Mouse (Mus musculus): ENCODE data around the gene Klhl24. TPM values are rescaled to one million over a fixed set of nuclear protein-coding genes. Genes with fewer than 3 reads are reported as not detected.
A peak's percentile ranks its signal among the peaks of the same experiment; 100 is the strongest.

Klhl24 gene
- 59.6 and 60.9 TPM in 2 replicates for polyA plus RNA-seq (2015; fragmentation: Nextera tagmentation; extraction: Ambion mirVana)

DNA sequence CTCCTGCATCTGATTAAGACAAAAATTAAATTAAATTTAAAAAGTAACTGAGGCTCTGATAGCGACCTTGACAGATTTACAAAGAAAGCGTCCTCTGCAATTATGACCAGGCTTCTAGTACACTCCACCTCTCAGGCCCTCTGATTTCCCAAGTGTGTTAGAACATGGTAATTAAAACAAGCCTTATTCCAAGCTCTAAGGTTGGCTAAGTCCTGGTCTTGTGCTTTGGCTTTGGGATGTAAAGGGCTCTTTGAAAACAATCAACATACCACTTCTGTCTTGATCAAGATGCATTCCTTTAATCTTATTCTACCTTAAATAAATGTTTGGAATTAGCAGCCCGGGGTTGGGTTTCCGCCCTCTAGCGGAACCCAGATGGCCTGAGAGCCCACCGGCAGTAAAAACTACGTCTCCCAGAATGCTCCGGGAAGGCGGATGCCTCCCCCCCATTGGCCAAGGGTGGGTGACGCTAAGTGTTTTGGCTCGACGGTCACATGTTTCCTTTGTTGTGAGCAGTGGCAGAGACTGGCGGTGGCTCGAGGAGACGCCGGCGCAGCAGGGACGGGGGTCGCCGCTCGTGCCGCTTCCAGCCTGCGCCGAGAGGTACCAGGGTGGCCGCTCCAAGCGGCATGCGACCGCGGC lies at the start of gene Klhl24:
Gene Klhl24, plus strand, starts transcription at position 474 of the 642 bp plus-strand sequence.
- peaks cover 10% of the 10 kb centered on the region for H3K4me1 ChIP-seq (replicated peaks)
- peak within 1 kb of the TSS; percentile 99 for H3K27ac ChIP-seq
- 2% methylated on average over 29 of the region's 29 CpGs for WGBS
- ATAC-seq (ENCODE audit: low FRiP score): peak; percentile 97
- H3K4me2 ChIP-seq: peak within 1 kb of the TSS; percentile 61
- H3K9ac ChIP-seq: peak within 1 kb of the TSS; percentile 99
- peak within 1 kb of the TSS; percentile 89 for H3K4me3 ChIP-seq
- no peaks in the 10 kb centered on the region for H3K9me3 ChIP-seq
- H3K27me3 ChIP-seq: no peaks in the 10 kb centered on the region
- H3K36me3 ChIP-seq: peaks cover 3% of the 10 kb centered on the region; the same call in 1 of the 2 replicates

GRCm38 (mm10) chr16:20052655-20053054 lies 44.7 kb upstream of the Klhl24 start:
- no peaks in the 10 kb centered on the region for H3K4me1 ChIP-seq (replicated peaks)
- H3K27ac ChIP-seq: no peak overlapping the region
- ATAC-seq (ENCODE audit: low FRiP score): no peak
- WGBS: 84% methylated on average over 3 of the region's 3 CpGs
- no peaks in the 10 kb centered on the region for H3K36me3 ChIP-seq
- no peaks in the 10 kb centered on the region for H3K27me3 ChIP-seq
- no peak overlapping the region for H3K4me2 ChIP-seq
- no peaks in the 10 kb centered on the region for H3K9me3 ChIP-seq
- H3K9ac ChIP-seq: no peak overlapping the region
- no peak overlapping the region for H3K4me3 ChIP-seq

GRCm38 (mm10) chr16:20072770-20073169 lies 24.6 kb upstream of the Klhl24 start:
- H3K4me1 ChIP-seq (replicated peaks): no peaks in the 10 kb centered on the region
- no peaks in the 10 kb centered on the region for H3K9me3 ChIP-seq
- no peak overlapping the region for H3K27ac ChIP-seq
- H3K4me3 ChIP-seq: no peak overlapping the region
- no peaks in the 10 kb centered on the region for H3K27me3 ChIP-seq
- no peak for ATAC-seq (ENCODE audit: low FRiP score)
- 50% methylated on average over 1 of the region's 1 CpGs for WGBS
- no peaks in the 10 kb centered on the region for H3K36me3 ChIP-seq
- no peak overlapping the region for H3K9ac ChIP-seq
- no peak overlapping the region for H3K4me2 ChIP-seq

DNA sequence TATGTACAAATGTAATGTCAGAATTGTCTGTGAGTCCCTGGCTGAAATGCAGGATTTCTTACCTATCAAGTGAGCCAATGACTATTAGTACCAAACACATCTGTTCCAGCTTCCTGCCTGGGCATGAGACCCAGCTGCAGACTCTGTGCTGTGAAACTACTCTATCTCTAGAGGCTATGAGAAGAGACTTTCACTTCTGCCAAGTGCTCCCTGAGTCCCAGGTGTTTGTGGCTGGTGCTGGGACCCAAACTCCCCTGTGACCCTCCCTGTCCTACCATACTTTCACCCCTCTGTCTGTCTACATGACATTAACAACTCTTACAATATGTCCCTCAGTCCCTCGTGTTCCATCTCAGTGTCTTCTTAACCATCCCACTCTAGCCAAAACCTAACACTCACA lies 20.7 kb upstream of the Klhl24 start:
- no peak overlapping the region for H3K9ac ChIP-seq
- WGBS: 85% methylated on average over 1 of the region's 1 CpGs
- H3K36me3 ChIP-seq: no peaks in the 10 kb centered on the region
- H3K27me3 ChIP-seq: no peaks in the 10 kb centered on the region
- H3K9me3 ChIP-seq: no peaks in the 10 kb centered on the region
- no peak overlapping the region for H3K4me2 ChIP-seq
- no peak for ATAC-seq (ENCODE audit: low FRiP score)
- H3K4me3 ChIP-seq: no peak overlapping the region
- H3K4me1 ChIP-seq (replicated peaks): no peaks in the 10 kb centered on the region
- no peak overlapping the region for H3K27ac ChIP-seq

- no peak for ATAC-seq (ENCODE audit: low FRiP score)
- Histone ChIP-seq H3K36me3 (no peaks in the 10 kb centered on the region), H3K4me1 (replicated peaks) (no peaks in the 10 kb centered on the region), H3K9me3 (no peaks in the 10 kb centered on the region), H3K27ac (no peak overlapping the region), H3K4me2 (no peak overlapping the region), H3K9ac (no peak overlapping the region), H3K4me3 (no peak overlapping the region), H3K27me3 (no peaks in the 10 kb centered on the region)
- whole genome bisulfite sequencing: 91% methylated on average over 3 of the region's 3 CpGs
Observed at GRCm38 (mm10) chr16:20080271-20080670, 17.1 kb upstream of the Klhl24 start.

DNA sequence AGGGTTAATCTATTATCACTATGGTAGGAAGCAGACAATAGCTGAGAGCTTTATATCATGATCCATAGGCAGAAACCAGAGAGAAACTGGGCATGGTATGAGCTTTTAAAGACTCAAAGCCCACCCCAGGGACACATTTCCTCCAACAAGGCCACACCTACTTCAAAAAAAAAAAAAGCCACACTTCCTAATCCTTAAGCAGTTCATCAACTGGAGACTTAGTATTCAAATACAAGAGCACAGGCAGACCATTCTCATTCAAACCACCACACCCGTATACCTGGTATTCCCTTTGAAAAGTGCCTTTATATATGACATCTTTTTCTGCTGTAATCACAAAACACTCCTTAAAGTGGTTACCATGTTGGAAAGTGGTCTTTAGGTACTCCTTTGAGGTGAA lies 12.7 kb upstream of the Klhl24 start:
- 91% methylated on average over 1 of the region's 1 CpGs for WGBS
- no peak for ATAC-seq (ENCODE audit: low FRiP score)
- Histone ChIP-seq H3K4me3 (no peak overlapping the region), H3K27ac (no peak overlapping the region), H3K9ac (no peak overlapping the region), H3K36me3 (no peaks in the 10 kb centered on the region), H3K9me3 (no peaks in the 10 kb centered on the region), H3K27me3 (no peaks in the 10 kb centered on the region), H3K4me2 (no peak overlapping the region), H3K4me1 (replicated peaks) (no peaks in the 10 kb centered on the region)

DNA sequence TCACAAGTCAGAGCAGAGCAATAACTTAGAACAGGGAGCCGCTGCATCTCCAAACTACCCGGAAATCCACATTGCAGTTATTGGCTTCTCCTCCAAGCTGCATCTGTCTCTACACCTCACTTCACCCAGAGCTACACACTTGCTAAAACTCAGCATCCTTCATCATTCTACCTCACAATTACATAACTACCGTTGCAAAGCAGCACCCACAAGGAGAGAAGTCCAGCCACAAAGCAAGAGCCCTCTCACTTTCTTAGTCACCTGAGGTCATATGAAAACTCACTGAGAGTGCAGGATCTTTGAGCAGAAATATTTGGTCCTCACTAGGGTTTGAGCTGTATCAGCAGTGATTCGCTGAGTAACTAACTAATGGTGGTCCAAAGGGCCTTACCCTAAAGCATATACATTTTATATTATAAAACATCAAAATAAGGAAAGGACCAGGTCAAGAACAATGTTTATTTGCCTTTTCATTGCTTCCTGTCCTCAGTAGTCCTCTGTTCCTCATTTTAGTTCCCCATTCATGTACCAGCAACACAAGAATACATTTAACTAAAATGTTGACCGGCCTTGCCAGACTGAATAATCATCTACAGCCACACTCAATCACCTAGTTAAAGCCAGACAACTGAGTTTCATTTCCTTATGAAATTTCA lies 12.0 kb upstream of the Klhl24 start:
- no peaks in the 10 kb centered on the region for H3K9me3 ChIP-seq
- H3K4me1 ChIP-seq (replicated peaks): no peaks in the 10 kb centered on the region
- 94% methylated on average over 5 of the region's 5 CpGs for WGBS
- no peak overlapping the region for H3K4me3 ChIP-seq
- ATAC-seq (ENCODE audit: low FRiP score): no peak
- no peaks in the 10 kb centered on the region for H3K36me3 ChIP-seq
- H3K27ac ChIP-seq: no peak overlapping the region
- no peak overlapping the region for H3K4me2 ChIP-seq
- H3K27me3 ChIP-seq: no peaks in the 10 kb centered on the region
- no peak overlapping the region for H3K9ac ChIP-seq

DNA sequence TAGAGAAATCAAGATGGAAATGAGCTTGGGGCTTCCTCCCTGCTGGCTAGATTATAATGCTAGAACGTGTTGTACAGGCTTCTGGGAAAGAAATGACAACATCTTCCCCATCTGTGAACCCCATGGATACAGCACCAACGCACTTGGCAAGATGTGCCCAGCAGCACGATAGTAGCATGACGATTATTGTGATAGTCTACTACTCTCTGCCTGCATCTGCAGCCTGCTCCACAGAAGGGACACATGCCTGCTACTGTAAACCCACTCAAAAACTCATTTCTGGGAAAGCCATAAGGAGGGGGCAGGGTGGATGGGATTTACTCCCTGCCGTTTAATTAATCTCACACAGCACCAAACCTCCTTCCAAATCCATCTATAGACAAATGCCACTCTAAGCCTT lies 10.4 kb upstream of the Klhl24 start:
- H3K27me3 ChIP-seq: no peaks in the 10 kb centered on the region
- no peak for ATAC-seq (ENCODE audit: low FRiP score)
- 80% methylated on average over 5 of the region's 5 CpGs for WGBS
- no peaks in the 10 kb centered on the region for H3K9me3 ChIP-seq
- H3K4me2 ChIP-seq: no peak overlapping the region
- H3K9ac ChIP-seq: no peak overlapping the region
- no peak overlapping the region for H3K27ac ChIP-seq
- H3K4me1 ChIP-seq (replicated peaks): no peaks in the 10 kb centered on the region
- no peaks in the 10 kb centered on the region for H3K36me3 ChIP-seq
- no peak overlapping the region for H3K4me3 ChIP-seq

DNA sequence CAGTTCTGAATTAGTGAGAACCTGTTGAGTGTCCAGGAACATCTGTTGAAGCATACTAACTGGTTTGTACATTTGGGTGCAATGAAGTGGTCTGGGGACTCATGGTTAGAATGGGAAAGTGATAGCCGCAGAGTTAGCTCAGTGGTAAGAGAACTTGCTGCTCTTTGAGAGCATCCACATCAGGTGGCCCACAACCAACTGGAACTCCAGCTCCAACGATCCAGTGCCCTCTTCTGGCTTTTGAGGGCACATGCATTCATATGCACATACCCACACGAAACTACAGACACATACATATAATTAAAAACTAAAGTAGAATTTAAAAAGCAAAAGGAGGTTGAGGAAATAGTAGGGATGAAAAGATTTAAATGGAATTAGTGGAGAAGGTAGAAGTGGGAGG lies 7.7 kb upstream of the Klhl24 start:
- Histone ChIP-seq H3K27me3 (no peaks in the 10 kb centered on the region), H3K36me3 (no peaks in the 10 kb centered on the region), H3K4me3 (no peak overlapping the region), H3K4me1 (replicated peaks) (no peaks in the 10 kb centered on the region), H3K9ac (no peak overlapping the region), H3K9me3 (no peaks in the 10 kb centered on the region), H3K4me2 (no peak overlapping the region), H3K27ac (no peak overlapping the region)
- WGBS: 87% methylated on average over 3 of the region's 3 CpGs
- no peak for ATAC-seq (ENCODE audit: low FRiP score)

GRCm38 (mm10) chr16:20090921-20091575 lies 6.3 kb upstream of the Klhl24 start:
- Histone ChIP-seq H3K27me3 (no peaks in the 10 kb centered on the region), H3K36me3 (no peaks in the 10 kb centered on the region), H3K9me3 (no peaks in the 10 kb centered on the region), H3K9ac (no peak overlapping the region), H3K4me2 (no peak overlapping the region), H3K4me3 (no peak overlapping the region), H3K27ac (no peak overlapping the region), H3K4me1 (replicated peaks) (no peaks in the 10 kb centered on the region)
- 56% methylated on average over 5 of the region's 5 CpGs for WGBS
- no peak for ATAC-seq (ENCODE audit: low FRiP score)

DNA sequence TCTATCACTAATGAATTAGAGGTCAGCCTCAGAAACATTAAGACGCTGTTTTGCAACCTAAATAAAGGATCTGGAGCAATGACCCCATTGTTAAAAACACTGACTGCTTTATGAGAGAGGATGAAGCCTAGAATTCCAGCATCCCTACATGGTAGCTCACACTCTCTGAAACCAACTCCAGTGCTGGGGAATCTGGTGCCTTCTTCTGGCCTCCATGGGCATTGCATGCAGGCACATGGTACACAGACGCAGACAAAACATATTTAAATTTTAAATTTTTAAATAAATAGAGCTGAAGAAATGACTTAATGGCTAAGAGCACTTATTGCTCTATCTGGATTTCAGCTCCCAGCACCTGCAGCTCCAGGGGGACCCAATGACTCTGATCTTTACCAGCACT lies 1.4 kb upstream of the Klhl24 start:
- Histone ChIP-seq H3K36me3 (peaks cover 3% of the 10 kb centered on the region; the same call in 1 of the 2 replicates), H3K9me3 (no peaks in the 10 kb centered on the region), H3K4me3 (no peak overlapping the region), H3K27ac (no peak overlapping the region), H3K27me3 (no peaks in the 10 kb centered on the region), H3K4me2 (no peak overlapping the region), H3K9ac (no peak overlapping the region), H3K4me1 (replicated peaks) (peaks cover 10% of the 10 kb centered on the region)
- no peak for ATAC-seq (ENCODE audit: low FRiP score)
- WGBS: 79% methylated on average over 2 of the region's 2 CpGs

GRCm38 (mm10) chr16:20097711-20098374 lies 501 bp downstream of the Klhl24 start:
- Histone ChIP-seq H3K27ac (peak overlapping the region; percentile 99), H3K9me3 (no peaks in the 10 kb centered on the region), H3K27me3 (no peaks in the 10 kb centered on the region), H3K9ac (peak overlapping the region; percentile 99), H3K36me3 (peaks cover 9% of the 10 kb centered on the region), H3K4me3 (peak overlapping the region; percentile 89), H3K4me2 (peak overlapping the region; percentile 61), H3K4me1 (replicated peaks) (peaks cover 10% of the 10 kb centered on the region)
- ATAC-seq (ENCODE audit: low FRiP score): peak; percentile 88
- under 1% methylated on average over 60 of the region's 61 CpGs for WGBS

All from hindbrain, embryonic 13.5 days (tissue).